Mouse (Mus musculus): ENCODE data around the gene Slc22a5. TPM values are rescaled to one million over a fixed set of nuclear protein-coding genes. Genes with fewer than 3 reads are reported as not detected.

Slc22a5 gene
- polyA plus RNA-seq, 1 experiment from 2014 or later = 2.6 TPM

DNA sequence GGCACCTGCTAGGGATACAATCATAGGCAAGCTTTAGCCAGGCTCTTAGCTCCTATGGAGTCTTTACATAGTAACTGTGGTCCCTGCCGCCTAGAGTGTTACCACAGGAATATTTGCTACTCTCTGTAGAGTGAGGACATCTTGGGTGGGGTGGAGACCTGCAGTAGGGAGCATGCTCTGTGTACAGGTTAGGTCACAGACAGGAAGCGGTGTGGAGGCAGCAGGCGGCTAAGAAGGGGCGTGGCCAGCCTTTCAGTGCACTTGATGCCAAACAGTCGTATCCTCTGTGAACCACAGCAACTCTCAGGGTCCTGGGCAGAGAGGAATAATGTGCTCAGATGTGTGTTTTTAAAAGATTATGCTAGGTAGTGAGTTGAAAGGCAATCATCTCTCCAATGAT is 39.7 kb downstream of the Slc22a5 start:
- Histone ChIP-seq H3K4me3 (ENCODE audit: low read depth, low read length) (no peak overlapping the region), H3K36me3 (ENCODE audit: control insufficient read depth, insufficient read depth) (no peaks in the 10 kb centered on the region), H3K27me3 (ENCODE audit: control insufficient read depth, insufficient read depth, low read depth, low read length) (no peaks in the 10 kb centered on the region), H3K9ac (ENCODE audit: low read depth, low read length) (no peak overlapping the region), H3K9me3 (replicated peaks; ENCODE audit: control insufficient read depth, low read length) (no peaks in the 10 kb centered on the region), H3K4me2 (ENCODE audit: low read depth, low read length) (no peak overlapping the region), H3K27ac (ENCODE audit: low read length) (no peak overlapping the region), H3K4me1 (ENCODE audit: control insufficient read depth, low read depth, low read length) (peaks cover 6% of the 10 kb centered on the region)
- WGBS (ENCODE audit: insufficient replicate concordance) = 13% methylated on average over 5 of the region's 5 CpGs
- ATAC-seq (ENCODE audit: low read depth) = 0 out of 2 replicates have a peak, but pooled peaks have one; percentile 32

DNA sequence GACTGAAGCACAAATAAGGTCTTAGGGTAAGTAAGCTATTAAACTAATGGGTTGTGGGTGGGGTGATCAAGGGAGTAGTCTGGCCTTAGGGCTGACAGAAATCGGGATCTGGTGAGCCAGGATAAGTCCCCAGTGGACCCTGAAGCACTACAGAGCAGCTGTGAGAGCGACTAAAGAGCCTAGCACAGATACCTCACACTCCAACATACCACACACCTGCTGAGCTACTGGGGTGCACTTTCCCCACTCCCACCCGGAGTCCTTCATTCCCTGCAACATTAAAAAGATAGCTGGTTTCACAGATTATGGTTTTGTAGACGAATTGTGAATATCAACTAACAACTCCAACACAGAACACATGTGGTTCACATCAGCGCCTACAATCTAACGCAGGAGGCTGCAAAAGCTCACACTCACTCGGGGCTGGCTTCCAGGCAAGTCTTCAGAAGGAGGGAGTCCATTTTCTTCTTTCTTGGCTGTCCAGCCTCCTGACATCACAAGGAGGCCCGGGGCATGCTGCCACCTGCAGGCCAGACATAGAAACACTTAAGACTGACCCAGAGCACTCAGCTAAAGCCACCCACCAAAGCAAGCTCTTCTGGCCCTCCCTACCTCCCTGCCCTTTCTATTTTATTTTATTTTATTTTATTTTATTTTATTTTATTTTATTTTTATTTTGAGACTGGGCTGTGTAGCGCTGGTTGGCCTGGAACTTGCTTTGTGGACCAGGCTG is 41.7 kb downstream of the Slc22a5 start:
- no peaks in the 10 kb centered on the region for H3K36me3 ChIP-seq (ENCODE audit: control insufficient read depth, insufficient read depth)
- no peak overlapping the region for H3K4me2 ChIP-seq (ENCODE audit: low read depth, low read length)
- H3K4me3 ChIP-seq (ENCODE audit: low read depth, low read length) = no peak overlapping the region
- no peaks in the 10 kb centered on the region for H3K27me3 ChIP-seq (ENCODE audit: control insufficient read depth, insufficient read depth, low read depth, low read length)
- 33% methylated on average over 9 of the region's 9 CpGs for WGBS (ENCODE audit: insufficient replicate concordance)
- no peak overlapping the region for H3K9ac ChIP-seq (ENCODE audit: low read depth, low read length)
- H3K4me1 ChIP-seq (ENCODE audit: control insufficient read depth, low read depth, low read length) = peaks cover 6% of the 10 kb centered on the region
- no peaks in the 10 kb centered on the region for H3K9me3 ChIP-seq (replicated peaks; ENCODE audit: control insufficient read depth, low read length)
- H3K27ac ChIP-seq (ENCODE audit: low read length) = no peak overlapping the region
- 0 out of 2 replicates have a peak, but pooled peaks have one; percentile 19 for ATAC-seq (ENCODE audit: low read depth)

DNA sequence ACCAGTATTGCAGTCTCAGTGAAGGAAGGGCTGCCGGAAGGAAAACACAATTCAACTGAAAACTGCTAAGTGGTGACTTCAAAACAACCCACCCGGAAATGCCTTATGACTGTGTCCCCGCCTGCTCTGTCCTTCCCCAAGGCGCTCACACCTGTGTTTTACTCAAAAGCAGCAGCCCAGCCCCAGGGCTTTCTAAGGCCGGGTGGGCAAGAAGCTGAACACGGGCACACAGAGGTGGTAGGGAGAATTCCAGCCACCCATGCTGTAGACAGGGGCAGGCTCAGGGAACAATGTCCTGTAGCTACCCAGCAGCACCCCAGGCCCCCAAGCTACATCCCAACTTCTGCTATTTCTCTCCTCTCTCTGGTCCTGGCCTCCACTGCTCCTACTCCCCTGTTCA is 45.8 kb downstream of the Slc22a5 start:
- WGBS (ENCODE audit: insufficient replicate concordance) = 49% methylated on average over 6 of the region's 6 CpGs
- Histone ChIP-seq H3K27me3 (ENCODE audit: control insufficient read depth, insufficient read depth, low read depth, low read length) (no peaks in the 10 kb centered on the region), H3K4me2 (ENCODE audit: low read depth, low read length) (no peak overlapping the region), H3K4me3 (ENCODE audit: low read depth, low read length) (no peak overlapping the region), H3K36me3 (ENCODE audit: control insufficient read depth, insufficient read depth) (no peaks in the 10 kb centered on the region), H3K9me3 (replicated peaks; ENCODE audit: control insufficient read depth, low read length) (no peaks in the 10 kb centered on the region), H3K27ac (ENCODE audit: low read length) (no peak overlapping the region), H3K9ac (ENCODE audit: low read depth, low read length) (no peak overlapping the region), H3K4me1 (ENCODE audit: control insufficient read depth, low read depth, low read length) (peaks cover 3% of the 10 kb centered on the region; the same call in 1 of the 2 replicates)
- ATAC-seq (ENCODE audit: low read depth) = no peak

DNA sequence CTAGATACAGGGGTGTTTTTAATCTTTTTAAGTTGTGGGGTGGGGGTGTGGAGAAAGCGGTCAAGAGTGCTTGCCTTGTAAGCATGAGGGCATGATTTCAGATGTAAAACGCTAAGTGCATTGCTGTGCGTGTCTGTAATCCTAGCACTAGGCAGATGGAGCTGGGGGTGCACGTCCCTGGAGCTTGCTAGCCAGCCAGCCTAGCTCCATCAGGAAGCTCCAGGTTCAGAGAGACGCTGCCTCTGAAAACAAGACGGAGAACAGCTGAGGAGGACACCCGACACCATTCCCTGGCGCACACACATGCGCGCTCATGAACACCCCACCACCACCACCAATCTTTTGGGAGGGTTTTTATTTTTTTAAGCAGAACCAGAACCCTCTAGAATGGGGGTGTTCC is 48.4 kb downstream of the Slc22a5 start:
- no peak for ATAC-seq (ENCODE audit: low read depth)
- 73% methylated on average over 10 of the region's 10 CpGs for WGBS (ENCODE audit: insufficient replicate concordance)
- no peak overlapping the region for H3K9ac ChIP-seq (ENCODE audit: low read depth, low read length)
- H3K36me3 ChIP-seq (ENCODE audit: control insufficient read depth, insufficient read depth) = no peaks in the 10 kb centered on the region
- no peaks in the 10 kb centered on the region for H3K27me3 ChIP-seq (ENCODE audit: control insufficient read depth, insufficient read depth, low read depth, low read length)
- H3K4me3 ChIP-seq (ENCODE audit: low read depth, low read length) = no peak overlapping the region
- H3K27ac ChIP-seq (ENCODE audit: low read length) = no peak overlapping the region
- no peak overlapping the region for H3K4me2 ChIP-seq (ENCODE audit: low read depth, low read length)
- H3K9me3 ChIP-seq (replicated peaks; ENCODE audit: control insufficient read depth, low read length) = no peaks in the 10 kb centered on the region
- H3K4me1 ChIP-seq (ENCODE audit: control insufficient read depth, low read depth, low read length) = no peaks in the 10 kb centered on the region; the same call in 1 of the 2 replicates

DNA sequence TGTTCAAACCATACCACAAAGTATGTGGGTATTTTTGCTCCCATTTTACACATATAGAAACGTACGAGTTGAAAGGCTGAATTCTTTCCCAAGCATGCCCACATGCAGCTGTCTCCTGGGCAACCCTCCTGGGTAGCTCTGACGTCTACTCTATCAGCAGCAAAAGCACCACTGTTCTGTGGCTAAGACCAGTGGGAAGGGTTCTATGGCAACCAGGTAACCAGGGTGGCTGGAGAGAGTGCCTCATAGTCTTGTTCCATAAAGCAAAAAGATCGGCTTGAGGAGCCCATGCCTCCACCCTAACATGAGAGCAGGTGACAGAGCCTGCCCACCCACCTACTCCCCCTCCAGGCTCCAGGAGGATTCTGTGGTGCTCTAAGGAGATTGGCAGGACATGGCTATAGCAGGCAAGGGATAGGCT is 49.3 kb downstream of the Slc22a5 start:
- H3K9ac ChIP-seq (ENCODE audit: low read depth, low read length) = no peak overlapping the region
- H3K36me3 ChIP-seq (ENCODE audit: control insufficient read depth, insufficient read depth) = no peaks in the 10 kb centered on the region
- H3K4me1 ChIP-seq (ENCODE audit: control insufficient read depth, low read depth, low read length) = no peaks in the 10 kb centered on the region; the same call in 1 of the 2 replicates
- no peaks in the 10 kb centered on the region for H3K9me3 ChIP-seq (replicated peaks; ENCODE audit: control insufficient read depth, low read length)
- no peak overlapping the region for H3K27ac ChIP-seq (ENCODE audit: low read length)
- ATAC-seq (ENCODE audit: low read depth) = no peak
- H3K4me3 ChIP-seq (ENCODE audit: low read depth, low read length) = no peak overlapping the region
- no peaks in the 10 kb centered on the region for H3K27me3 ChIP-seq (ENCODE audit: control insufficient read depth, insufficient read depth, low read depth, low read length)
- no peak overlapping the region for H3K4me2 ChIP-seq (ENCODE audit: low read depth, low read length)
- WGBS (ENCODE audit: insufficient replicate concordance) = 56% methylated on average over 4 of the region's 4 CpGs

DNA sequence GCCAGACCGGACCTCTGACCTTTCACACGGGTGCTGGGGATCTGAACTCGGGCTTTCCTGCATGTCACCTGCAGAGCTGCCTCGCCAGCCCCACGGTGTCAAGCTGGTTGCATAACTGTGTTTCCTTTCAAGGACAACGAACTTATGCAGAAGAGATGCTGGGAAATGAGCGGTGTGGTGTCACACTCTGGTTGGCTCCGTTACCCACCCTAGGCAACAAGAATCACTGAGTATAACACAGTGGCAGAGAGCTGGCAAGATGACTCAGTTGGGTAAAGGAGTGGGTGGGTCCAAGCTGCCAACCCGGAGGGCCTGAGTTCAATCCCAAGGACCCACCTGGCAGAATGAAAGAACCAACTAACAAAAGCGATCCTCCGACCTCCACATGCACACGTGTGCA is 49.9 kb downstream of the Slc22a5 start:
- no peaks in the 10 kb centered on the region for H3K9me3 ChIP-seq (replicated peaks; ENCODE audit: control insufficient read depth, low read length)
- no peak for ATAC-seq (ENCODE audit: low read depth)
- H3K4me1 ChIP-seq (ENCODE audit: control insufficient read depth, low read depth, low read length) = no peaks in the 10 kb centered on the region; the same call in 1 of the 2 replicates
- no peak overlapping the region for H3K4me3 ChIP-seq (ENCODE audit: low read depth, low read length)
- H3K27me3 ChIP-seq (ENCODE audit: control insufficient read depth, insufficient read depth, low read depth, low read length) = no peaks in the 10 kb centered on the region
- no peak overlapping the region for H3K9ac ChIP-seq (ENCODE audit: low read depth, low read length)
- H3K4me2 ChIP-seq (ENCODE audit: low read depth, low read length) = no peak overlapping the region
- no peaks in the 10 kb centered on the region for H3K36me3 ChIP-seq (ENCODE audit: control insufficient read depth, insufficient read depth)
- H3K27ac ChIP-seq (ENCODE audit: low read length) = no peak overlapping the region
- 53% methylated on average over 12 of the region's 12 CpGs for WGBS (ENCODE audit: insufficient replicate concordance)

DNA sequence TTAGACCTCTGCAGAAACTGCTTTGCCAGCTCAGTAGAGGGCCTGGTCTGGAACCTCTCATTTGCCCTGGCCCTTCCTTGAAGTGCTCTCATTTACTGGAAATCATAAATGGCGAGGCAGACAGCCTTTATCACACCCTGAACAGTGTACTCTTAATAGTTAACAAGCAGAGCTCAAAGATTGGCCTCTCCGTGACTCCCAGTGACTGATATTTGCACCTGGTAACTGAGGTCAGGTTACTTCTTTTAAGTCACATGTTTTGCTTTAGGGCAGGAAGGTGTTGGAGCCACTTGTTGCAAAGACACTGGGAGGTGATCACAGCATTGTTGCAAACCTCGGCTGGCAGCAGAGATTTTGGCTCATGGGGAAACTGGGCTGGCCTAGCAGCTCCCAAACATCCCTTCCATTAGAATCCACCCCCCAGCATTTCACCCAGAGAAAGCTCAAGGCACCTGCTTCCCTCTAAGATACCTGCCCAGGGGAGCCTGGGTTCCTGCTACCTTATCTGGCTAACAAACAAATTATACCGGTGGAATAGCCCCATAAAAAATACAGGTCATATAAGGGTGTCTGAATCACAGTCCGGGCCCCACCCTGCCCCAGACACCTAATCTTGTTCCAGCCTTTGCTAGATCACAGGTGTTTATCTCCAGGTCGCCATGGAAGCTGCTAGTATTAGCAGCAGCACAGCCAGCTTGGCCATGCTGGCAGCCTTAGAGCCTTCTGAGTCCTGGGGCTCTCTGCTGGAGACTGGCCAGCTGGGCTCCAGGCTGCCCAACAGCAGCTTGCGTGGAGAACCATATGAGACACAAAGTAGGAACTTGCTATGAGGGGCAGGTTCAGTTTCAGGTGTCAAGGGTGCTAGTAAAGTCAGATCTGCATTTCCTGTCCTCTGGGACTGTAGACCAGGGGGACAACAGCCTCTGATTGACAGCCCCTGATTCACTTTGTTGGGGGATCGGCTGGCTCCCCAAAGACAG is 51.5 kb downstream of the Slc22a5 start:
- H3K36me3 ChIP-seq (ENCODE audit: control insufficient read depth, insufficient read depth) = no peaks in the 10 kb centered on the region
- peak; percentile 35; the same call in 1 of the 2 replicates for ATAC-seq (ENCODE audit: low read depth)
- no peak overlapping the region for H3K9ac ChIP-seq (ENCODE audit: low read depth, low read length)
- H3K27me3 ChIP-seq (ENCODE audit: control insufficient read depth, insufficient read depth, low read depth, low read length) = no peaks in the 10 kb centered on the region
- WGBS (ENCODE audit: insufficient replicate concordance) = 42% methylated on average over 8 of the region's 8 CpGs
- no peaks in the 10 kb centered on the region for H3K9me3 ChIP-seq (replicated peaks; ENCODE audit: control insufficient read depth, low read length)
- H3K4me1 ChIP-seq (ENCODE audit: control insufficient read depth, low read depth, low read length) = no peaks in the 10 kb centered on the region; the same call in 1 of the 2 replicates
- no peak overlapping the region for H3K27ac ChIP-seq (ENCODE audit: low read length)
- H3K4me3 ChIP-seq (ENCODE audit: low read depth, low read length) = no peak overlapping the region
- no peak overlapping the region for H3K4me2 ChIP-seq (ENCODE audit: low read depth, low read length)

DNA sequence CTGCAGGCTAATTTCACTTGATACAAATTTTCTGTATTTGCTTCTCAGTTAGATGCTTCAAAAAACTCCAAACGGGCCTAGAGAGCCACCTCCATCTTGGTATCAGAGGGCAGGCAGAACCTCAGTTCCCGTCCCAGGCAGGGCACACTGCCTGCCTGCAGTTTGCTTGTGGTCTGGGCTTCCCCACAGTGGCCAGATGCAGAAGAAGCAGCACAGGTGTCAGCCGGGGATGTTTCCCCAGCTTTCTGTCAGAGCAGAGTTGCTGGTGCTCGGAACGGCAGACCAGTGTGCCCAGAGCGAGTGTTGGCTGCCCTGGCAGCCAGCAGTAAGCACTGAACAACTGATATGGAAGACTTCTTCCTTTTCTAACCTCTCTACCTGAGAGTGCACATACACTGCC is 52.3 kb downstream of the Slc22a5 start:
- Histone ChIP-seq H3K27ac (ENCODE audit: low read length) (no peak overlapping the region), H3K4me1 (ENCODE audit: control insufficient read depth, low read depth, low read length) (no peaks in the 10 kb centered on the region; the same call in 1 of the 2 replicates), H3K4me2 (ENCODE audit: low read depth, low read length) (no peak overlapping the region), H3K4me3 (ENCODE audit: low read depth, low read length) (no peak overlapping the region), H3K9me3 (replicated peaks; ENCODE audit: control insufficient read depth, low read length) (no peaks in the 10 kb centered on the region), H3K9ac (ENCODE audit: low read depth, low read length) (no peak overlapping the region), H3K27me3 (ENCODE audit: control insufficient read depth, insufficient read depth, low read depth, low read length) (no peaks in the 10 kb centered on the region), H3K36me3 (ENCODE audit: control insufficient read depth, insufficient read depth) (no peaks in the 10 kb centered on the region)
- no peak for ATAC-seq (ENCODE audit: low read depth)
- 52% methylated on average over 6 of the region's 6 CpGs for WGBS (ENCODE audit: insufficient replicate concordance)

All from liver, embryonic 16.5 days (tissue).